Mouse (Mus musculus) heart, embryonic 12.5 days (tissue): ENCODE data around the gene Isyna1. TPM values are rescaled to one million over a fixed set of nuclear protein-coding genes. Genes with fewer than 3 reads are reported as not detected.

Experiments
- ATAC-seq: fragments of 200-750 bp; cut with Nextera tagmentation; 2 replicates; pipeline ENCODE4 v1.8.0; 2017; ENCODE audit warnings: moderate TSS enrichment, moderate library complexity; ENCODE audit not compliant: insufficient number of reproducible peaks, low FRiP score
- H3K27ac ChIP-seq: fragments of 300-500 bp; sonication (generic); 2 replicates; pipeline ENCODE4 v1.5.1; 2016; ENCODE audit warnings: mild to moderate bottlenecking, moderate library complexity; ENCODE audit not compliant: poor library complexity, severe bottlenecking
- H3K27me3 ChIP-seq: fragments of 300-500 bp; sonication (generic); replicated peaks from 2 replicates; pipeline ENCODE4 v1.6.1; 2016; ENCODE audit warnings: mild to moderate bottlenecking, moderate library complexity
- H3K36me3 ChIP-seq: fragments of 300-500 bp; sonication (generic); 2 replicates; pipeline ENCODE4 v1.6.1; 2016; ENCODE audit warnings: mild to moderate bottlenecking, moderate library complexity
- H3K4me1 ChIP-seq: fragments of 300-500 bp; sonication (generic); replicated peaks from 2 replicates; pipeline ENCODE4 v1.6.1; 2016; ENCODE audit warnings: mild to moderate bottlenecking
- H3K4me2 ChIP-seq: fragments of 300-500 bp; sonication (generic); 2 replicates; pipeline ENCODE4 v1.6.1; 2016; ENCODE audit warnings: mild to moderate bottlenecking, moderate library complexity
- H3K4me3 ChIP-seq: fragments of 300-500 bp; sonication (generic); 2 replicates; pipeline ENCODE4 v1.5.1; 2016; ENCODE audit warnings: mild to moderate bottlenecking
- H3K9ac ChIP-seq: fragments of 300-500 bp; sonication (generic); 2 replicates; pipeline ENCODE4 v1.6.1; 2016; ENCODE audit warnings: mild to moderate bottlenecking, moderate library complexity
- H3K9me3 ChIP-seq: fragments of 300-500 bp; sonication (generic); replicated peaks from 2 replicates; pipeline ENCODE4 v1.6.1; 2016; ENCODE audit warnings: mild to moderate bottlenecking, moderate library complexity
- WGBS: fragments of 180-500 bp; shearing (Covaris S2); methylation state at CpG from one replicate; pipeline ENCODE4 v1.1.7; 2016; 5-methylcytosine and 5-hydroxymethylcytosine counted together
- polyA plus RNA-seq: library from polyadenylated mRNA; unstranded; fragments of >200 nt; fragmentation: Nextera tagmentation; extraction: Ambion mirVana; gene quantifications from 2 replicates; pipeline ENCODE4 v1.2.1, GENCODE M21; 2016

Isyna1 gene
- polyA plus RNA-seq, 1 experiment from 2014 or later: 138 TPM

DNA sequence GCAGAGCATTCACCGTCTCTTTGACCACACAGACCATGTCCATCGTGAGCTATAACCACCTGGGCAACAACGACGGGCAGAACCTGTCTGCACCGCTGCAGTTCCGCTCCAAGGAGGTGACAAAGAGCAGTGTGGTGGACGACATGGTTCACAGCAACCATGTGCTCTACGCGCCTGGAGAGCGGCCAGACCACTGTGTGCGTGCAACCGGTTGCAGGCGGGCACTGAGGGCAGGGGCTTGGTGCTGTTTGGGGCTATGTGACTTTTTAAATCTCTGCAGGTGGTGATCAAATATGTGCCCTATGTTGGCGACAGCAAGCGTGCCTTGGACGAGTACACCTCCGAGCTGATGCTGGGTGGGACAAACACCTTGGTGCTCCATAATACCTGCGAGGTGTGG lies 2.0 kb downstream of the Isyna1 start:
- H3K4me1 ChIP-seq: peaks cover 79% of the 10 kb centered on the region
- H3K9me3 ChIP-seq: no peaks in the 10 kb centered on the region
- no peak overlapping the region; the same call in 1 of the 2 replicates for H3K4me2 ChIP-seq
- H3K27ac ChIP-seq: no peak overlapping the region
- no peak overlapping the region for H3K9ac ChIP-seq
- no peaks in the 10 kb centered on the region for H3K27me3 ChIP-seq
- no peak overlapping the region for H3K4me3 ChIP-seq
- peaks cover 24% of the 10 kb centered on the region for H3K36me3 ChIP-seq
- no peak for ATAC-seq
- 88% methylated on average over 18 of the region's 18 CpGs for WGBS

DNA sequence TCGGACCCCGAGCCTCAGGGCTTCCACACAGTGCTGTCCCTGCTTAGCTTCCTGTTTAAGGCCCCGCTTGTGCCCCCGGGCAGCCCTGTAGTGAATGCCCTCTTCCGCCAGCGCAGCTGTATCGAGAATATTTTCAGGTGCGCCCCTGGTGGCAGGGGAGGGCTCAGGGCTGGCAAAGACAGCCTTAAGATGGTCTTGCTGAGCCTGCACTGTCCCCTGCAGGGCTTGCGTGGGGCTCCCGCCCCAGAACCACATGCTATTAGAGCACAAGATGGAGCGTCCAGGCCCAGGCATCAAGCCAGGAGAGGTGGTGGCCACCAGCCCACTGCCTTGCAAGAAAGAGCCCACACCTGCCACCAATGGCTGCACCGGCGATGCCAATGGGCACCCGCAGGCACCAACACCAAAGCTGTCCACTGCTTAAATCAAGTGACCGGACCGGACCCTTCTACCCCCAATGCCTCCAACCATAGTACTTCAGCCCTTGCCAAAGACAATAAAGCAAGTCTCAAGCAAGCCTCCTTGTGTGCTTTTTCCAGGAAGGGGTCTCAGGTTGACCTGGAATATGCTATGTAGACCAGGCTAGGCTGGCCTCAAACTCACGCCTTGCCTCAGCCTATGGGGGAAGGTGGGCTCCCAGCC lies 2.7 kb downstream of the Isyna1 start:
- Histone ChIP-seq H3K27ac (no peak overlapping the region), H3K4me3 (peak overlapping the region; percentile 53; the same call in 1 of the 2 replicates), H3K9ac (no peak overlapping the region), H3K4me1 (peaks cover 80% of the 10 kb centered on the region), H3K36me3 (peaks cover 21% of the 10 kb centered on the region), H3K4me2 (peak overlapping the region; percentile 81), H3K27me3 (no peaks in the 10 kb centered on the region), H3K9me3 (no peaks in the 10 kb centered on the region)
- no peak for ATAC-seq
- 85% methylated on average over 17 of the region's 17 CpGs for WGBS

DNA sequence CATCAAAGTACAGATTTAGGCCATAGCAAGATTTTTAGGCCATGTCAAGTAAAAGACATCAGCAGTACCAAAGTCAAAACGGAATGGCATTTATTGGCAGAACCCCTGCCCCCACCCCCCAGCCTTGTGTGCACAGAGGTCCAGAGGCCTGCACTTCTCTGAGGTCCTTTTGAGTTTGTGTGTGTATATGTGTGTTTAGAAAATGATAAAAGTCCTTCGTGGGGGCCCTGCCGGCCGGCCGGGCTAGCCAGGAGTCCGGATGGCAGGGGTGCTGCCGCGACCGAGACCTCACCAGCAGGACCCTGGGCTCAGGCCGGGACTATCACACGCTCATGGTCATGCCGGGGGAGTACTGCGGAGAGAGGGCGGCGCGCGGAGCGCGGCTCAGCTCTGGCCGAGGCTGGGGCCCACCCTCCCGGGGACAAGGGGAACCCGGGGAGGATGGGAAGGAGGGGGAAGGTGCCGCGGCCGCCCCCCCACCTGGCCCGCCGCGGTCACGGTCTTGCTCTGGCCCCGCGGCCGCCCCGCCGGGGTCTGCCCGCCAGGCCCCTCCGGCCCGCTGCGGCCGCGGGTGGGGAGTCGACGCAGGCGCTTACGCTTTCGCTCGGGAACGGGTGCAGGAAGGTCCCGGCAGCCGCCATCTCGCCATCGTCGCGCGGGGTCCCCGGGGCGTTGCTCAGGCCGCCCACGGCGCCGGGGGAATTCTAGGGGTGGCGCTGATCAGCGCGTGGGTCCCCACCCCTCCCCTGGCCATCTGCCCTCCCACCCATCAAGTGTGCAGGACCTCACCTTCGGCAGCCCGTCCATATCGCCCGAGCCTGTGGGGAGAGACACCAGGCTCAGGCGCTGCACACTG lies 3.5 kb downstream of the Isyna1 start:
- no peaks in the 10 kb centered on the region for H3K27me3 ChIP-seq
- no peak for ATAC-seq
- H3K27ac ChIP-seq: 0 out of 2 replicates have a peak overlapping the region, but pooled peaks have one; percentile 15
- H3K36me3 ChIP-seq: peaks cover 28% of the 10 kb centered on the region
- WGBS: 16% methylated on average over 62 of the region's 68 CpGs
- H3K9ac ChIP-seq: peak overlapping the region; percentile 75
- H3K4me1 ChIP-seq: peaks cover 80% of the 10 kb centered on the region
- no peaks in the 10 kb centered on the region for H3K9me3 ChIP-seq
- peak overlapping the region; percentile 53 for H3K4me3 ChIP-seq
- H3K4me2 ChIP-seq: peak overlapping the region; percentile 81

DNA sequence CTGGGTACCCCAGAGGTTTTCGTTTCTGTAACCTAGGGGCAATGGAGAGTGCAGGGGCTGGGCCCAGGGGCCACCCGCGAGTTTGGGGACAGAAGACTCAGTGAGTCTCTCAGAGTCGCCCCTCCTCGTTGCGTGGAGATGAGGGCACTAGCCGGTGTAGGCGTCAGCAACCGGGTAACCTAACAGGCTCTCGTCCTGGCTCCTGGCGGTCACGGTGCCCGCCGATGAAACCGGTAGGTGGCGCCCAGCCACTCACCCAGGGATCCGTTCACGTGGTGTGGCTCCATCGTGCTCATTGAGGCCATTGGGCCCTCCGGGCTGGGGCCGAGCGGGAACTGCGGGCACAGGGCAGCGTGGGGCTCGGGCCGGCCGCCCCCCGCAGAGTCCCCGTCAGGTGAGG lies 4.1 kb downstream of the Isyna1 start:
- peak overlapping the region; percentile 75 for H3K9ac ChIP-seq
- no peaks in the 10 kb centered on the region for H3K9me3 ChIP-seq
- H3K27me3 ChIP-seq: no peaks in the 10 kb centered on the region
- ATAC-seq: peak; percentile 12; the same call in 1 of the 2 replicates
- H3K4me2 ChIP-seq: peak overlapping the region; percentile 81
- H3K27ac ChIP-seq: no peak overlapping the region
- peak overlapping the region; percentile 53 for H3K4me3 ChIP-seq
- 6% methylated on average over 29 of the region's 29 CpGs for WGBS
- H3K36me3 ChIP-seq: peaks cover 34% of the 10 kb centered on the region
- H3K4me1 ChIP-seq: peaks cover 74% of the 10 kb centered on the region

DNA sequence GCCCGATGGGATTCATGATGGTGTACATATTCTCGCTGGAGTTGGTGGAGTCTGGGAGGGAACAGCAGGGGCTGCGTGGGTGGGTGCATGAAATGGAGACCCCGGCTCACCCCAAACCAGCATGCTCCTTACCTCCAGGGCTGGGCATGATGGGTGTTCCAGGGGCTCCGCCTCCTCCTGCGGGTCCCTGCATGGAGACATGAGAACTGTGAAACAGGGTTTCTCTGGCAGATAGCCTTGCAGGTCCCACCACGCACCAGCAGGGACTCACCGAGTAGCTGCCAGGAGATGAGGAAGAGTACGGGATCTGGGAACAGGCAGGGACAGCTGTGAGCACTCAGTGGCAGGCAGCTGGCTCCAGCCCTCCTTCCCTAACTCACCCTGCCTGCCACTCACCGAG lies 4.5 kb downstream of the Isyna1 start:
- no peak overlapping the region for H3K27ac ChIP-seq
- ATAC-seq: no peak
- H3K36me3 ChIP-seq: peaks cover 36% of the 10 kb centered on the region
- H3K9me3 ChIP-seq: no peaks in the 10 kb centered on the region
- peaks cover 70% of the 10 kb centered on the region for H3K4me1 ChIP-seq
- H3K4me2 ChIP-seq: peak overlapping the region; percentile 81
- peak overlapping the region; percentile 75 for H3K9ac ChIP-seq
- peak overlapping the region; percentile 53 for H3K4me3 ChIP-seq
- WGBS: 29% methylated on average over 10 of the region's 10 CpGs
- H3K27me3 ChIP-seq: no peaks in the 10 kb centered on the region

DNA sequence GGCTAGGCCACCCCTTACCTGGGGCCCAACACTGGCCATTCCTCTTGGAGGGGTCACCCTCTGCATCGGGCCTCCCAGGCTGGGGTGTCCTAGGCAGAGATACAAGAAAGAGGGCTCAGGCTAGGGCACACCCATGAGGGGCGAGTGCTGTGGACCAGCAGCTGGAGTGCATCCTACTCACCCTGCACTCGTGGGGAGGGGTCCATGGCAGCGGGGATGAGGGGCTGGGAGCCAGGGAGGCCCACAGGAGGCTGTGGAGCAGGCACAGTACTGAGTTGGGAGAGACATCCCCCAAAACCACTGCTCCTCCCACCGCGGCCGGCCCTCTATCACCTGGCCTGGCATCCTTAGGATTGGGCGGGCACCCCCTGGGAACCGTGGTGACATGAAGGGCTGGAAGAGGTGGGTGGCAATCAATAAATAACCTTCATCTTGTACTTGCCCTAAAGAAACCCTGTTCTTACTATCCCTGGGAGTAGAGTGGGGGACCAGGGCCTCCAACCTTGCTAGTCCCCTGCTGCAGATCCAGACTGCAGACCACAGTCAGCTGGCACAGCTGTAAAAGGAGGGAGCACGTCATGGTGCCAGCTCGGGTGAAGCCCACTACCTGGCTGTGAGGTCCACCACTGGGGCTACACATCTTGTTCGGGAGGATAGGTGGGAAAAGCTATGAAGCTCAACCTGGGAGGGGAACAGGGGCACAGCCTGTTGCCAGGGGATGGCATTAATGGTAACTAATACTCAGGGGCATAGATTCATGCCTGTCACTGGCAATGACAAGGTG lies 5.5 kb downstream of the Isyna1 start:
- Histone ChIP-seq H3K4me2 (no peak overlapping the region), H3K36me3 (peaks cover 36% of the 10 kb centered on the region), H3K27me3 (no peaks in the 10 kb centered on the region), H3K4me3 (no peak overlapping the region), H3K9ac (no peak overlapping the region), H3K27ac (no peak overlapping the region), H3K4me1 (peaks cover 66% of the 10 kb centered on the region), H3K9me3 (no peaks in the 10 kb centered on the region)
- no peak for ATAC-seq
- 82% methylated on average over 12 of the region's 12 CpGs for WGBS

DNA sequence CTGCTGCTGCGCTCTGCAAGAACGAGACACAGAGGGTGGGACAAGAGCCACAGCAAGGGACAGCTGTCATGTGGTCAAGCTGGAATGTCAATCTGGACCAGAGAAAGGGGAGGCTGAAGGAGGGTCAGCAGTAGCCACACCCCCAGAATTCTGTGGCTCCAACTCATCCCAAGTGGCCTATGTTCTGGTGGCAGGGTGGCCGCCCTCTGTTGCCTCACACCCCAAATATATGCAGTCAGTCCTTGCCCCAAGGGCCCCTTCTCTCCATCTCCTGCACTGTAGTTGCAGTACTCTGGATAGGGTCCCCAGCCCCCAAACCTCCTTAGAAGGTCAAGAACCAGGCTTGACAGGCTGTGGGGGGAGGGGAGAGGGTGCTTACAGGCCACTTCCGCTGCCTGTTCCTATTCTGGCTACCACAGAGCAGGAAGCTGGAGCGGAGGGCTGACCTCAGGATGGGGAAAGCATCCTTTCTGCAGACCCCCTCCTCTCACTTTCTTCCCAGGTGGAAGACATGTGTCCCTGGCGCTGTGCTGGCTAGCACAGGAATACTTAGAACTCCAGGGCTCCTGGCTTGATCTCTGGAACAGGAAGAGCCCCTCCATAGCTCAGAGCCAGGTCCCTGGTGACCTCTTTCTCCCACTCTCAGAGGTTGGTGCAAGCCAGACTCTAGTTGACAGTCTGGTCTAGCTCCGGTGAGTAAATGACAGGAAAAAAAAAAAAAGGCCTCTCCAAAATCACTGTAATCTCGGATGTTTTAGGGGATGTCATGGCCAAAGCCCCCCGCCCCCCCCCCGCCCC lies 6.5 kb downstream of the Isyna1 start:
- H3K27me3 ChIP-seq: no peaks in the 10 kb centered on the region
- peaks cover 62% of the 10 kb centered on the region for H3K4me1 ChIP-seq
- no peak for ATAC-seq
- H3K27ac ChIP-seq: peak overlapping the region; percentile 33; the same call in 1 of the 2 replicates
- H3K4me3 ChIP-seq: peak overlapping the region; percentile 29
- WGBS: 17% methylated on average over 10 of the region's 10 CpGs
- peak overlapping the region; percentile 60 for H3K4me2 ChIP-seq
- peaks cover 33% of the 10 kb centered on the region for H3K36me3 ChIP-seq
- H3K9me3 ChIP-seq: no peaks in the 10 kb centered on the region
- peak overlapping the region; percentile 17; the same call in 1 of the 2 replicates for H3K9ac ChIP-seq

DNA sequence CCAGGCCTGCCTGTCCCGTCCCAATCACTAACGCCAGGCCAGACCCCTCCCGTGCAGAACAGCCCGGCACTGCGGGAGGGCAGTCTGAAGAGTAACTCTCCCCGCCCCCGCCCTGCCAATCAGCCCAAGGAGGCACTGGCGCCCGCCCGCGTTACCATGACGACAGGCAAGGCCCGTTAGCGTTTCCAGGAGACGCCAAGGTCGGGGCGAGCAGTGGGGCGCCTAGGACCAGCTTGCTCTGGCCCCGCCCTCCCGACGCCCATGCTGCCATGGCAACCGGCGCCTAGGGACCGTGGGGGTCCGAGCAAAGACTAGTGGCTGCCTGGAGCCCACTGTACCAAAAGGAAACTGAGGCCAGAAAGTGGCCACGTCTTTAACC lies 7.1 kb downstream of the Isyna1 start:
- no peaks in the 10 kb centered on the region for H3K9me3 ChIP-seq
- WGBS: 2% methylated on average over 26 of the region's 26 CpGs
- peak overlapping the region; percentile 60 for H3K4me2 ChIP-seq
- H3K9ac ChIP-seq: peak overlapping the region; percentile 17; the same call in 1 of the 2 replicates
- H3K27ac ChIP-seq: peak overlapping the region; percentile 33; the same call in 1 of the 2 replicates
- H3K36me3 ChIP-seq: peaks cover 27% of the 10 kb centered on the region
- peaks cover 62% of the 10 kb centered on the region for H3K4me1 ChIP-seq
- H3K4me3 ChIP-seq: peak overlapping the region; percentile 29
- no peaks in the 10 kb centered on the region for H3K27me3 ChIP-seq
- peak; percentile 77 for ATAC-seq

DNA sequence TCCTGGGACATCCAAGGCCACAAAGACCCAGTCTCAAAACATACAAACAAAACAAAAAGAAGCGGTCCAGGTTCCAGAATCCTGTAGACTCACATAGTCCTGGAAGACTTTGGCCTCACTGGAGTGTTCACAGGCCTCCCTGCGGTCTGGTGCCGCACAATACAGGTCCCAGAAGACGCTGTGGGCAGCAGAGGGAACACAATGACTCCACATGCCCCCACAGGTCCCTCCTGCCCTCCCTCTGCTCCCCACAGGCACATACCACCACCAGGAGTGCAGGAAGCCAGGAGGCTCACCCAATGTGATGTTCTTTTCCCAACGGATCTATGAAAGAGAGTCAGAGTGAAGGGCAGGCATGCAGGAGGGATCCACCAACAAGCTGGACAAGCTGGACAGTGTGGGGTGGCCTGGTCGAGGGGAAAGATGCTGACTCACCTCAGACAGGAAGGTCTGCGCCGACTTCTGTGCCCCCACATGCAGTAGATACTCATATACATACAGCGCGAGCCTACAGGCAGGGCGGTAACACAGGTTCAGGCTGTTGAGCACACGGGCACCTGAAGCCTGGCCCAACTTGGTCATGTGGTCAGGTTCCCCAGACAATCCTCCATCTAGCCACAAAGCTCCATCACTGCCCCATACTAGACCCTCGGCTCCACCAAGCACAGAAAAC lies 8.1 kb downstream of the Isyna1 start:
- WGBS: 92% methylated on average over 13 of the region's 13 CpGs
- Histone ChIP-seq H3K4me1 (peaks cover 61% of the 10 kb centered on the region), H3K9me3 (no peaks in the 10 kb centered on the region), H3K27me3 (no peaks in the 10 kb centered on the region), H3K36me3 (peaks cover 18% of the 10 kb centered on the region), H3K9ac (no peak overlapping the region), H3K4me3 (no peak overlapping the region), H3K4me2 (no peak overlapping the region), H3K27ac (no peak overlapping the region)
- ATAC-seq: no peak

DNA sequence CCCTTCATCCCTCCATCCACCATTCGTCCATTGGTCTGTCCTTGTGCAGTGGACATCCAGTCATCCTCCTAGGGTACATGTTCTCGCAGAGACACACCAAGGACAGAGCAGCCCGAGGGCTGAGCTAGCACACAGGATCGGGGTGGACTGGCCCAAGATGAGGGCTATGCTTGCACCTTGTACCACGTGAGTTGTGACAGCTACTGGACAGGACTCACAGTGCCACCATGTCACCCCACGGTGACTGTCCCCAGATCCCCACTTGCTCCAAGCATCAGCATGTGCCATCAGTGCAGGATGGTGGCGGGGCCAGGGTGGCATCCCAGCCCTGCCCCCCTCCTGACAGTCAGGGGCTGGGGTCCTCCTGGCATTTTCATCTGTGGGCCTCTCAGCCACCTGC lies 10.4 kb downstream of the Isyna1 start:
- Histone ChIP-seq H3K4me2 (no peak overlapping the region), H3K4me3 (no peak overlapping the region), H3K27ac (no peak overlapping the region), H3K9me3 (no peaks in the 10 kb centered on the region), H3K27me3 (no peaks in the 10 kb centered on the region), H3K9ac (no peak overlapping the region), H3K4me1 (peaks cover 59% of the 10 kb centered on the region), H3K36me3 (peaks cover 18% of the 10 kb centered on the region)
- 83% methylated on average over 7 of the region's 7 CpGs for WGBS
- ATAC-seq: no peak
